Mouse (Mus musculus): ENCODE measurements at regions not wholly inside any gene's neighbourhood (a gene's known extent, or its start where the extent isn't known, plus 50 kb on each side); places are given as distances from the start of the nearest gene placed in this dataset.

DNA sequence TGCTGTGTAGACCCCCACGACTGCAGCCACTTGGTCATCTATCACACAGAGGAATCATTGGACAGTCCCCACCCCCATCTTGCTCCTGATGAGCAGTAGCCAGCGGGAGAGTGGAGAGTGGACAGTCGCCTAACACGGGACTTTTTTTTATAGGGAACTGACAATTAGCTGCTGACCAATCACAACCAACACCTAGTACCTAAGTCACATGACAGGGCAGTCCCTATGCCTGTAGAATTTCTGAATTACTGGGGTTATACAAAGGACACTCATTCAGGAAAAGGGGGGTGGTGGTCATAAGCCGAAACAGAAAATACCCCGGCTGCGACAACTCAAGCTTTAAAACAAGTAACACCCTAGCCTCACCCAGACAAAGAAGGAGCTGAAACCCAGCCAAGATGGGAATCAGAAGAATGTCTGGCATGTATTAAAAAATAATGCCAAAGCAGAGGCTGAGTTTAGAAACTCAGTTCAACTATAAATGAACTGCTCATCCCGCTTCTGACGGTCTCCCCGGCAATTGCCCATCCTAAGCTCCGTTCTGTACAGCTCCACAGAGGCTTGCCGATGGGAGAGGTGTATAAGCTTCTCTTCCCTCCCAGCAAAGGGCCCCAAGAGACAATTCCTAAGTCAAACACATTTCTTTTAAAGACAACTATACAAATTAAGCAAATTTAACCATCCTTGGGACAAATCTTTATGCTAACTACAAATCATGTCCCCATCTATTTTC is 313.8 kb downstream of the Tex13c3 start:
- H3K9me3 ChIP-seq (replicated peaks), result no peaks in the 10 kb centered on the region
- no peaks in the 10 kb centered on the region for H3K36me3 ChIP-seq
- no peak overlapping the region for H3K9ac ChIP-seq
- H3K4me1 ChIP-seq, result no peaks in the 10 kb centered on the region
- WGBS, result 72% methylated on average over 12 of the region's 12 CpGs
- H3K4me3 ChIP-seq, result no peak overlapping the region
- H3K4me2 ChIP-seq (replicated peaks), result peak overlapping the region; percentile 16
- no peaks in the 10 kb centered on the region for H3K27me3 ChIP-seq
- ATAC-seq (ENCODE audit: low FRiP score), result no peak
- no peak overlapping the region for H3K27ac ChIP-seq

DNA sequence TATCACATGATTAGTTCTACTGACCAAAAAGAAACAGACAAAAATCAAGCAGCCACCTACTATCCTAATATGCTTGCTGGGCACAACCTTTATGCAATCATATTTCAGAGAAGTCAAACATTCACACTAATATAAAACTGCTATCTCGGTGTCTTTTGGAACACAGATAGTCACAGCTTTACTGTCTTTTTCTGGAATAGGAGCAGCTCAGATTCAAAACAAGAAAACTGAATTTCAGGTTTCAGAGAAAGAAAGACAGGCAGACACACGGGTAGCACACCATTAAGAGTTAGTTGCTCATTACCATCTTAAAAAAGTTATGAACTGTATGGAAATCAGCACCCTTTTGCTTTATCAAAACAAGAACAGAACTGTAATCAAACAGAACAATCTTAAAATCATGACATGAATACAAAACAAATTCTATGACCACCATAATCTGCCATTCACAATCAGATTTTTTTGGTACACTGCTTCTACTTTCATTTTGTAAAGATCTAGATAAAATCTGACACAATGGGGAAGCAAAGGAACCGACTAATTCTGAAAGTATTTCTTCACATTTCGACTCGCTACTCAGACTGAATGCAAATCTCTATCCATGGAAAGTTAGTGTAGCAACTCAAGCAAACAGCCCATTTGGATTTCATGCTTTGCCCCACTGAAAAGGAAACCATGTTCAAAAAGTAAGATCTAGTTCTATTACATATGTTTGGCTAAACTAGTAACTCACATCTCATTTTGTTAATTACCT is 315.1 kb downstream of the Tex13c3 start:
- no peak overlapping the region for H3K4me2 ChIP-seq (replicated peaks)

DNA sequence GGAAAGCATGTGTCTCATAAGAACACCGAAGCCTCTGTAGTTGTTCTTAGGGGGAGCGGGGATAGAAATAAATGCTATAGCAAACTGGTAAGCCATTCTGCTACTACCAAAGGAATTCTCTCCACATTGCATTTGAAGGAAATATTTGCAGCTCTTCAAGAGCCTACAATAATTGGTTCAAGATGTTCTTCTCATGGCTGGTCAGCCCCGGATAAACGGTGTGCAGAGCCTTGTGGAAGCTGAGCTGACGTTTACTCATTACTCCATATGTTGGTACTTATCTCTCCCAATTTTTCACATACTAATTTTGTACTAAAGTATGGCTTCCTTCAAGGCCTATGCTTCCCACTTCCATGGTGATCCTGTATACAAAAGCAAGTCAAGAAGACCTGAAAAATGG is 317.0 kb downstream of the Tex13c3 start:
- Histone ChIP-seq H3K9me3 (replicated peaks) (no peaks in the 10 kb centered on the region), H3K4me2 (replicated peaks) (no peak overlapping the region), H3K27ac (no peak overlapping the region), H3K4me3 (no peak overlapping the region), H3K4me1 (no peaks in the 10 kb centered on the region), H3K27me3 (no peaks in the 10 kb centered on the region), H3K9ac (no peak overlapping the region), H3K36me3 (no peaks in the 10 kb centered on the region)
- WGBS, result 68% methylated on average over 5 of the region's 5 CpGs
- no peak for ATAC-seq (ENCODE audit: low FRiP score)

More for the DNA sequence above, 315.1 kb downstream of the Tex13c3 start:
- no peak for ATAC-seq (ENCODE audit: low FRiP score)
- H3K27ac ChIP-seq, result no peak overlapping the region
- H3K9me3 ChIP-seq (replicated peaks), result no peaks in the 10 kb centered on the region
- WGBS, result 76% methylated on average over 5 of the region's 5 CpGs
- H3K9ac ChIP-seq, result no peak overlapping the region
- no peaks in the 10 kb centered on the region for H3K27me3 ChIP-seq
- no peaks in the 10 kb centered on the region for H3K36me3 ChIP-seq
- no peaks in the 10 kb centered on the region for H3K4me1 ChIP-seq
- no peak overlapping the region for H3K4me3 ChIP-seq

DNA sequence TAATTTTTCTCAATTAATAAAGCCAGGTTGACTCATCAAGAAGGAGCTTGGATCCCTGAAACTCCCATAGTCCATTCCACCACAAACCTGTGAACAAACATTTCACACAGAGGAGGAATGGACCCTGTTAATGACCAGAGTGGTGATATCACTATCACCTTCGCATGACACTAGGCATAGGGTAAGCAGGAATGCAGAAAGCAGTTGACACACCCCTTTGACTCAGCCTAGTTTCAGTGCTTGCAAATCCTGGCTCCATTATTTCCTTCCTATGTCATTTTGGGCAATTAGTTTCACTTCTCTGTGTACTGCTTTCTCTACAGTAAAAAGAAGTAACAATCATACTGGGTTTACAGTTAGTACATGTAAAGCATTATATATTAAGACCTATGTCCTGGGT is 318.2 kb downstream of the Tex13c3 start:
- H3K36me3 ChIP-seq, result no peaks in the 10 kb centered on the region
- no peak overlapping the region for H3K9ac ChIP-seq
- no peaks in the 10 kb centered on the region for H3K9me3 ChIP-seq (replicated peaks)
- H3K4me3 ChIP-seq, result no peak overlapping the region
- no peaks in the 10 kb centered on the region for H3K4me1 ChIP-seq
- WGBS, result 82% methylated on average over 1 of the region's 1 CpGs
- no peak for ATAC-seq (ENCODE audit: low FRiP score)
- H3K27me3 ChIP-seq, result no peaks in the 10 kb centered on the region
- no peak overlapping the region for H3K27ac ChIP-seq
- H3K4me2 ChIP-seq (replicated peaks), result no peak overlapping the region

DNA sequence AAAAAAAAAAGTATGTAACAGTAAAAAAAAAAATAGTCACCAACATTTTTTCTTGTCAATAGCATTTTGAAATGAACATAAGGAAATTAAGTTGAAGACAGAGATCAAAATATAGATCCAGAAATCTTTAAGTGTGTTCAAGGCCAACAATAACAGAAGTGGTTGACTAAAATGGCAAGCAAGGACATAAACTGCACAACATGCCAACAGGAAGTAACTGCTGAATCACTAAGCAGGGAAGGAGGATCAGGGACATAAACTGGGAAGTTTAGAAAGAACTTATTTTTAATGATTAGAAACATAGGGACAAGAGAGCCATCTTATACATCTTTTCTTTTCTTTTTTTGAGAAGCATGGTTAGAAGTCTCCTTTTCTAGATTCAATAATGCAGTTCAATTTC is 318.8 kb downstream of the Tex13c3 start:
- no peak overlapping the region for H3K4me2 ChIP-seq (replicated peaks)
- H3K27ac ChIP-seq, result no peak overlapping the region
- H3K4me1 ChIP-seq, result no peaks in the 10 kb centered on the region
- H3K4me3 ChIP-seq, result no peak overlapping the region
- H3K36me3 ChIP-seq, result no peaks in the 10 kb centered on the region
- no peaks in the 10 kb centered on the region for H3K27me3 ChIP-seq
- H3K9me3 ChIP-seq (replicated peaks), result no peaks in the 10 kb centered on the region
- H3K9ac ChIP-seq, result no peak overlapping the region
- ATAC-seq (ENCODE audit: low FRiP score), result no peak

DNA sequence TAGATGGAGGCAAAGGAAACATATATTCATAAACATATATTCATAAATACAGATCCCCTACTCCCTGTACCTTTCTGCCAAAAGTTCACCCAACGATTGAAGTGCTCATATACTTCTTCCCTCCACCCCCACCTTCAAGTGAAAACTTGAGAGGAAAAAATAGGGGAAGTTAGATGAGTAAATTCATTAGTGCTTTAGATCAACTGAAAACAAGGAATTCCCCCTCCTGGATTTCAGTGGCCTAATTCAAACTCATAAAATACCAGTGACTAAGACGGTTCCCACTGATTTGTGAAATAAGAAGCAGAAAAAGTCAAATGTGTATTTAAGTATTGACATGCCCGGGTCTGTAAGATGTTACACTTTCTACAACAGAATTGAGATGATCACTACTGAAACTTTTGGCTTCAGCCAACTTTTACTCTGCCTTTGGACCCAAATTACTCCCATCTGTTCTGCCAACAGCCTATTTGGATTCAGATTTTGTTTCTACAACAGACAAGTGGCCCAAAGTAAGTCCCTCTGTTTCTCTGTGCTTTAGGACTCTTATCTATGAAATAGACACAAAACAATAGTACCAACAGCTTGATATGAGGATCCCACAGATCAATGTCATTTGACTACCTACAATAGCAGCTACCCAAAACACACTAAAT is 320.7 kb downstream of the Tex13c3 start:
- no peak for ATAC-seq (ENCODE audit: low FRiP score)
- H3K4me3 ChIP-seq, result no peak overlapping the region
- no peak overlapping the region for H3K9ac ChIP-seq
- no peak overlapping the region for H3K27ac ChIP-seq
- no peaks in the 10 kb centered on the region for H3K36me3 ChIP-seq
- H3K4me2 ChIP-seq (replicated peaks), result no peak overlapping the region
- no peaks in the 10 kb centered on the region for H3K9me3 ChIP-seq (replicated peaks)
- H3K4me1 ChIP-seq, result no peaks in the 10 kb centered on the region
- H3K27me3 ChIP-seq, result no peaks in the 10 kb centered on the region
- 89% methylated on average over 3 of the region's 3 CpGs for WGBS

DNA sequence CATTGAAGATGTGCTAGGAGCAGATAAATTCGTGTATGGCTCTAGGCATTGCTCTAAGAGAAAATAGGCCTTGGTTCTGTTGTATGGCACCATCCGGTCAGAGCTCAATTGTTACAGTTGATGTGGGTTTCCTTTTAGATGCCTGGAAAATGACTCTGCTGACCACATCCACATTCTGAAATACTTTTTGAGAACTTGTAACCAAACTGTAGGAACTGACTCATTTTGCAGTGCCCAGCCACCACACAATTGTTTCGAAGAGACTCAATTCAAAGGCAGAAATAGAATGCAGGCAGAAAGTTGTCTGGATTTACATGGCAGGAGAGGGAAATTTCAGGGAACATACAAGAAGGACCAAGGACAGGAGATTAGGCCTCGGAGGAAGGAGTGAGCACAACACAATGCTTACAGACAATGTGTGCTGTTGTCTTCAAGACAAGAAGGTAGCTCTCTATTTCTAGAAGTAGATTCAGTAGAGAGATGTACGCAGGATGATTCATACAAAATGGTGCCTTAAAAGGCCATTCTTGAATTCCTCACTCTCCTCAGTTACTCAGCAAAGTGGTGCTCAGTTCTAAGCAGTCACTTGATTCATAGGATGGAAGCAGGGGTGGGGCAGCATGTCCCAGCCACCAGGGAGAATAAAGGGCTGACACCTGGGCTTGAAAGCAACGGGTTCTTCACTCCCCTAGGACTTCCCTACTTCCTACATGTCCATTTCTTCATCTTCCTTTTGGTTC is 323.5 kb downstream of the Tex13c3 start:
- Histone ChIP-seq H3K4me1 (no peaks in the 10 kb centered on the region), H3K4me3 (no peak overlapping the region), H3K4me2 (replicated peaks) (no peak overlapping the region), H3K36me3 (no peaks in the 10 kb centered on the region), H3K27me3 (no peaks in the 10 kb centered on the region), H3K9ac (no peak overlapping the region), H3K27ac (no peak overlapping the region), H3K9me3 (replicated peaks) (no peaks in the 10 kb centered on the region)
- ATAC-seq (ENCODE audit: low FRiP score), result no peak
- 81% methylated on average over 6 of the region's 6 CpGs for WGBS

DNA sequence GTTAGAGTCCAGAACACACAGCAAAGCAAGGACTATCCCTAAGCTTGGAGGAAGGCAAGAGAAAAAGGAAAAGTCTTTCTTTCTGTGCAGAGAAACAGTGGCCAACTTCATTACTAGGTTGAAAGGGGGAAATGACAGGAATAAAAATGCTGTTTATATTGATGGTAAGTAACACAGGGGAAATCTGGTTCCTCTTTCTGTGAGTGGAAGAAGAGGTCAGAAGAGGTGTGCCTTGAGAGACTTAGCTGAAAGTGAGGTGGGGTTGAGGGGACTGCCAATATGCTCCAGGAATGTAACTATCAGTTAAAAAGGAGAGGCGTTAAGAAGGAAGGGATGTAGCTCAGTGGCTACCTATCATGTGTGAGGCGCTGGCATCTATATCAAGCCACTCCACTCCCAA is 327.5 kb downstream of the Tex13c3 start:
- Histone ChIP-seq H3K4me2 (replicated peaks) (no peak overlapping the region), H3K36me3 (no peaks in the 10 kb centered on the region), H3K9me3 (replicated peaks) (no peaks in the 10 kb centered on the region), H3K9ac (no peak overlapping the region), H3K27ac (no peak overlapping the region), H3K27me3 (no peaks in the 10 kb centered on the region), H3K4me3 (no peak overlapping the region), H3K4me1 (no peaks in the 10 kb centered on the region)
- ATAC-seq (ENCODE audit: low FRiP score), result no peak
- 97% methylated on average over 2 of the region's 2 CpGs for WGBS

DNA sequence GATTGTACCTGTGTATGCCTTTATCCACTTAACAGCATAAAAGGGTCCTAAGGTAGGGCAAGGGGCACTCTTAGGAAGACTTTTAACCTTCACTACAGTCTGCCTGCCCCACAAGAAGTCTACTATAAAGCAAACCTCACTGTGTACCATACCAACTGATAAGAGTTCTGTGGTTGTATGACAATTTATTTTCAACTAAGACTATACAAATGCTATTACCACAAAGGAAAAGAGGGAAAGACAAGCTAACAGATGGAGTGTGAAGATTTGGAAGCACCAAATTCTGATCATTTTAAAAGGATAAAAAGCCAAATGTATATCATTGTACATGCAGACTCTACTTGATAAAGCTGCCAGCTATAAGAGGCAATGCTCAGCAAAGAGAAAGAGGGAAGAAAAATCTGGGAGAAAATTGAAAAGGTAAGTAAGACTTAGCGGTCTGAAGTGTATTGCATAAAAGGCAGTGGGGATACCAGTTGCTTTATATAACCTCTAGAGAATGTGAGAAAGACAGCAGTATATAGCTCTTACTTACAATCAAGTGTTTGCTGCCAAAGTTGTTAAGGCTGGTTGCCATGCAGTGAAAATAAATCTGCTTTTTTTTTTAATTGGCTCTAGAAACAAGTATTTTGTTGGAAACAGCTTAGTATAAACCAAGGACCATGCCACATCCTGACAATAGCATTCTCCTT is 328.8 kb downstream of the Tex13c3 start:
- Histone ChIP-seq H3K27me3 (no peaks in the 10 kb centered on the region), H3K9me3 (replicated peaks) (no peaks in the 10 kb centered on the region), H3K4me2 (replicated peaks) (no peak overlapping the region), H3K27ac (no peak overlapping the region), H3K9ac (no peak overlapping the region), H3K36me3 (no peaks in the 10 kb centered on the region), H3K4me3 (no peak overlapping the region), H3K4me1 (no peaks in the 10 kb centered on the region)
- WGBS, result 83% methylated on average over 1 of the region's 1 CpGs
- no peak for ATAC-seq (ENCODE audit: low FRiP score)

DNA sequence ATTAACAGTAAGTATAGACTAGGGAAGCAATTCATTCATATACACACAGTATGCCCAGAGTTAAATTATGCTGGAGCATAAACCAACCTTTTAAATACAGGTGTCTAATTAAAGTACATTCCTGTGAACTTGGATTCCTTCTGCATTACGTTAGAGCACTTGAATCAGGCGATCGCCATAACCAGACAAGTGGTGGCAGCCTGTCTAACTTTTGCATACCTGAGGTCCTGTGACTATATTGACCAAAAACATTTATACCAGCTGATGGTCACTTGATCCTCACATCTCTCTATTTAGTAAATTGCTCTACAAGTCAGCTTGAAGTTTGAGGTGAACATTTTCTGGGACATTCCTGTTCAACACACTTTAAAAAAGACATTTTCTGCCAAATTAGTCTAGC is 330.5 kb downstream of the Tex13c3 start:
- Histone ChIP-seq H3K27me3 (no peaks in the 10 kb centered on the region), H3K9me3 (replicated peaks) (no peaks in the 10 kb centered on the region), H3K4me3 (no peak overlapping the region), H3K9ac (no peak overlapping the region), H3K36me3 (no peaks in the 10 kb centered on the region), H3K4me2 (replicated peaks) (no peak overlapping the region), H3K27ac (no peak overlapping the region), H3K4me1 (no peaks in the 10 kb centered on the region)
- no peak for ATAC-seq (ENCODE audit: low FRiP score)
- 85% methylated on average over 3 of the region's 3 CpGs for WGBS

DNA sequence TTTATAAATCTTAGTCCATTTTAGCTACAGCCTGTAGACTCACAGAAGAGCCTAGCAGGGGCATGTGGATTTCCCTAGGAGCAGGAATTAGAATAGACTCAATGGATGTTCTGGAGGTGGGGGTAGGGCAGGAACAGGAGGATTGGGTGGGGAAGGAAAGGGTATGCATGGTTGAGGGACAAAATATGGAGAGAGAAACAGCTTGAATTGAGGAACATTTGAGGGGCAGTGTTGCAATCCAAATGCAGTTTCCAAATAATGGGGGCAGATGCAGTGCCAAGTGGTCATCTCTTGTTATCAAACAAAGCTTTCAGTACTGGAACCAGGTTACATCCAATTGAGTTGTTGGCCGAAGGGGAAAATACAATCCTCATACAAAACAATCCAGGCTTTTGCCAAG is 332.4 kb downstream of the Tex13c3 start:
- Histone ChIP-seq H3K4me1 (no peaks in the 10 kb centered on the region), H3K9ac (no peak overlapping the region), H3K9me3 (replicated peaks) (no peaks in the 10 kb centered on the region), H3K27me3 (no peaks in the 10 kb centered on the region), H3K36me3 (no peaks in the 10 kb centered on the region), H3K4me3 (no peak overlapping the region), H3K4me2 (replicated peaks) (no peak overlapping the region), H3K27ac (no peak overlapping the region)
- whole genome bisulfite sequencing, result 96% methylated on average over 1 of the region's 1 CpGs
- ATAC-seq (ENCODE audit: low FRiP score), result no peak

DNA sequence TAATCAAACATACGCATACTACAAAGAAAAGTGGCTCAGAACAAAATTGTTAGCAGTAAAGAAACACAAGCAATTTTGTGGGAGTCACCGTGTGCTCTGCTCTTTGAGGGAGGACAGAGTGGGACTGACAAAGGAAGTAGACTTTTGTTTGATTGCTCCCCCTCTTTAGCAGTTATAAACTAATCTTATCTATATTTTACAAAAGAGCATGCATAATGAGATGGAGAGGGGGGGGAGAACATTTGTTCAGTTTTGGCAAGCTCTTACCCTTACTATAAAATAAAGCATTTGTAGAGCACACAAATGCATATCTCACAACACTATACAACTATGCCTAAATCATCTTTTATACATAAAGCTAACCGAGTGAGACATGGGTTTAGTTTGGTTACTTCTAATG is 332.9 kb downstream of the Tex13c3 start:
- H3K36me3 ChIP-seq, result no peaks in the 10 kb centered on the region
- no peak overlapping the region for H3K4me3 ChIP-seq
- no peaks in the 10 kb centered on the region for H3K27me3 ChIP-seq
- no peaks in the 10 kb centered on the region for H3K9me3 ChIP-seq (replicated peaks)
- no peaks in the 10 kb centered on the region for H3K4me1 ChIP-seq
- 91% methylated on average over 3 of the region's 3 CpGs for WGBS
- H3K4me2 ChIP-seq (replicated peaks), result no peak overlapping the region
- no peak overlapping the region for H3K9ac ChIP-seq
- H3K27ac ChIP-seq, result no peak overlapping the region
- ATAC-seq (ENCODE audit: low FRiP score), result no peak

Data from hindbrain, embryonic 12.5 days (tissue).